Mouse (Mus musculus) bone marrow macrophage, adult 2 months (primary cell): Measurements from ENCODE around the gene Slc45a3.

Source experiments
- CTCF ChIP-seq: IDR thresholded peaks from 2 replicates; pipeline ENCODE4 v1.5.1; 2012; ENCODE audit warnings: low read depth, mild to moderate bottlenecking, low read length, moderate library complexity
- POLR2A ChIP-seq: IDR thresholded peaks from 2 replicates; pipeline ENCODE4 v1.6.1; 2012; ENCODE audit warnings: mild to moderate bottlenecking, low read depth, low read length, borderline replicate concordance

GRCm38 (mm10) chr1:132008881-132009644 is 46.3 kb downstream of the Slc45a3 start:
- TF ChIP-seq CTCF (no peak), POLR2A (no peak)
